Mouse (Mus musculus): ENCODE data around the gene Syne4.

Gene Syne4

DNA sequence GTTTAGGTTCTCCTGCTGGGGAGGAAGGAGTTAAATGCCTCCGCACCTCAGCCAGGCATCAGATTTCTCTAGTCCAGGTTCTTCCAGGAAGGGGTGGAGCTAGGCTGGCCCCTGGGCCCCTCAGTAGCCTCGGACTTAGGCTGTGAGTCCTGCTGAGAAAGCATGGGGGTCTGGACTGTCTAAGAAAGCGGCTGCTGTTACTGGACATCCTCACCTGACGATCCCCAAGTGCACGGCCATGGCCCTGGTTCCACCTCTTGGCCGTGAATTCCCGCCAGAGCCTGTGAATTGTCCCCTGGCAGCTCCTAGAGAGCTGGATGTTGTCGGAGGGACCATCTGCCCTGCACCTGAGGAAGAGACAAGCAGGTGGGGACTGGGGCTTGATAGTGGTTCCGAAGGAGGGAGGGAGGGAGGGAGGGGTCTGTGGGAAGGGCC lies at the start of gene Syne4:
Gene Syne4, plus strand, starts transcription at position 87 of the 435 bp plus-strand sequence.
- no peak for DNase-seq (ENCODE audit: low spot score in 2 of 2)

DNA sequence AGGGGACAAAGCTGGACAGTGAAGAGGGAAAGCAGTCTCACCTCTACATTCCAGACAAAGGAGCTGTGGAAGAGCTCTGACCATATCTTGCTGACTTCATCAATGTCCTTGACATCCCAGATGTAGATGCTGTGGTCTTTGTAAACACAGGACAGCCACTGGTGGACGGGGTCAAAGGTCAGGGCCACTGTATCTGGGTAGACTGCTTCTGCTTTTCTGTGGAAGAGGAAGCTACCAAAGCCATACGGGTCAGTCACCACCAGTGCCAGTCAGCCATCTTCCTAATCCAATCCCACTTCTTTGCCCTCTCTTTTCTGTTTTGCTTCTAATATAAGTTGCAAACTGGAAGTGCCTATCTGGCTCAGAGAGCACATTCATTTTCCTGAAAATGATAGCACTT lies 49.6 kb upstream of the Syne4 start:
- DNase-seq (ENCODE audit: low spot score in 2 of 2): no peak

DNA sequence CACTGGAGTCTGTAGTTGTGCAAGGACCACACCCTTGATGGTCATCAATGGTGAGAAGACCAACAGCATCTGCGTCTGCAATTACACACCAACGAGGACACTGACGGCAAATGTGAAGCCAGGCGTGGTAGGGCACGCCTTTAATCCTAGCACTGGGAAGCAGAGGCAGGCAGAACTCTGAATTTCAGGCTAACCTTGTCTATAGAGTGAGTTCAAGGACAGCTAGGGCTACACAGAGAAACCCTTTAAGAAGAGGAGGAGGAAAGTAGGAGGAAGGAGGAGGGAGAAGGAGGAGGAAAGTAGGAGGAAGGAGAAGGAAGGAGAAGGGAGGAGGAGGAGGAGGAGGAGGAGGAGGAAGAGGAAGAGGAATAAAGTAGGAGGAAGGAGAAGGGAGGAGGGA lies 49.1 kb upstream of the Syne4 start:
- DNase-seq (ENCODE audit: low spot score in 2 of 2): no peak

DNA sequence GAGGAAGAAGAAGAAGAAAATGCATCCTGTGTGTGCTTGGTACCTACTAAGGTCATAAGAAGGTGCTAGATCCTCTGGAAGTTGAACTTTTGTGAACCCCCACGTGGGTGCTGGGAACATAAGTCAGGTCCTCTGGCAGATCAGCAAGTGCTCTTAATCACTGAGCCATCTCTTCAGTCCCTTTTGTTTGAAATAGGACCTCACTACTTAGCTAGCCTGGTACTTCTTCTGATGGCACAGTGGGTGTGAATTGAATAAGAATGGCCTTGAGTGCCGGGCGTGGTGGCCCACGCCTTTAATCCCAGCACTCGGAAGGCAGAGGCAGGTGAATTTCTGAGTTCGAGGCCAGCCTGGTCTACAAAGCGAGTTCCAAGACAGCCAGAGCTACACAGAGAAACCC lies 48.7 kb upstream of the Syne4 start:
- no peak for DNase-seq (ENCODE audit: low spot score in 2 of 2)

DNA sequence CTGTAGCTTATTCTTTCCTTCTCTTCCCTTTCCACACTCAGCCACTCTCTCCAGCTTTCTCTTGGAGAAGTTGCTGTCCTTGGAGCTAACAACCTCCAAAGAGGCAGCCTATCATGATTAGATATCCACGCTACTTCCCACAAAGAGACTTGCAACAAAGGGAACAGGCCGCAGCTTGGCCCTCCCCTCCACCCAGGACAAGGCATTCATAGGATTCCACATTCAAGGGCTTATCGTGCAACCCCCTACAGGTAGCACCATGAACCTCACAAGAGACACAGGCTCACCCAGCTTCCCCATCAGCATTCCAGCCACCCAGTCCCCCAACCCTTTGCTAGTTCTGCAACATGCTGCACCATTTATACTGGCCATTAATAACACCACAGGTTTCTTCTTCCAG lies 47.8 kb upstream of the Syne4 start:
- DNase-seq (ENCODE audit: low spot score in 2 of 2): no peak

DNA sequence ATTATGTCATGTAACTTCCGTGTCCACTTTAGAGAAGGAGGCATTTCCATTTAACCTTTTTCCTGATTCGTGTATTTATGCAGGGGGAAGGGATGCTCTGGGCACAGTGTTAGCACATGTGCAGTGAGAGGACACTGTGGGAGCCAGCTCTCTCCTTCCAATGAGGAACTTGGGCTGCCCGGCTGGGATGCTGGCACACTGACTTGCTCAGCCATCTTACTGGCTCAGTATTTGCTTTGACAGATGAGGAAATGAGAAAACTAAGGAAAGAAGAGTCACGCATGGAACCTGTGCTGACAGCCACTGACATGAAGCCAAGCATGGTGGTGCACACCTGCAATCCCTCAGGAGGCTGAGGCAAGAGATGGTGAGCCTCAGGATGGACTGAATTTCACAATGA lies 45.0 kb upstream of the Syne4 start:
- no peak for DNase-seq (ENCODE audit: low spot score in 2 of 2)

DNA sequence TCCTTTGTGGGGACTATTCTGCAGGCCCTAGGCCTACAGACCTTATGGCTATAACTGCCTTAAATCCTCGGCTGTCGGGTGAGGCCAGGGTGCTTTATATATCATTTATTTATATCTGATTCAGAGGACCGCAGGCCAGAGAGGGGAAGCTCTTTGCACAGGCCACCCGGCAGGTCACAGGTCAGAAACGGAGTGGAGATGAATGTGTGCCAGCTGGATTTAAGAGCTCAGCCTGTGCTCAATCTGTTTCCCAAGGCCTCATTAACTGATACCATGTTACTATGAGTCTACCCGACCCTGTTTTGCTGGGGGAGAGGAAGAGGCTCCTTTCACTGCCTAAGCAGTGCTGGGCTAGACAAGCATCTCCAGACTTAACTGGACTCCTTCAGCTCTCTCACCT lies 40.2 kb upstream of the Syne4 start:
- DNase-seq (ENCODE audit: low spot score in 2 of 2): no peak

DNA sequence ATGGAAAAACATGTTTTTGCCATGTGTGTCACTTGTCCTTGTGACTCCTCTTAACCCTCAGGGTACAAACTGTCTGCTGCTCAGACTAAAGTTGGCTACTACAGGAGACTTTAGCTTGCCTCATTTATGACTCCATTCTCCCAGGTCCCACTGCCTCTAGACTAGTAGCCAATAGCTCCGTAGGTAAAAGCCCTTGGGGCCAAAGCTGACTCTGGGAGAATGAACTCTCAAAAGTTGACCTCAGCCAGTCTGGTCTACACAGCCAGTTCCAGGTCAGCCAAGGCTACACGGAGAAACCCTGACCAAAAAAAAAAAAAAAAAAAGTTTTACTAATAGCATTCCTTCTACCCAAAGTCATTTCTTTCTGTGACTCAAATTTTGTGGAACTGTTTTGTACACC lies 35.7 kb upstream of the Syne4 start:
- DNase-seq (ENCODE audit: low spot score in 2 of 2): no peak

DNA sequence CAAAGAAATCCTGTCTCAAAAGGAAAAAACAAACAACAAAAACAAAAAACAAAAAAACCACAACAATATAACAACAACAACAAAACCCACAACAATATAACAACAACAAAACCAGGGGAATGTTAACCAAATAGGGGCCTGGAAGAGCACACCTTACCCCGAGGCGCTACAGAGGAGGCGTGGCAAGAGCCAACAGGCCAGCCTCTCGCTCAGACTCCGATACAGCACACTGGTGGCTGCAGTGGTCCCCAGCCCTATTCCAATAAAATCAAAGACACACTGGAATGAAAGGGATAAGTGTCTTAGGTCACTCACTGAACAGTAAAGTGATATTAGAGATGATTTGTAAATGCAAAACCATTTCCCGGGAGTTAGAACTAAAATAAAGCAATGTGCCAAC lies 35.1 kb upstream of the Syne4 start:
- DNase-seq (ENCODE audit: low spot score in 2 of 2): no peak

DNA sequence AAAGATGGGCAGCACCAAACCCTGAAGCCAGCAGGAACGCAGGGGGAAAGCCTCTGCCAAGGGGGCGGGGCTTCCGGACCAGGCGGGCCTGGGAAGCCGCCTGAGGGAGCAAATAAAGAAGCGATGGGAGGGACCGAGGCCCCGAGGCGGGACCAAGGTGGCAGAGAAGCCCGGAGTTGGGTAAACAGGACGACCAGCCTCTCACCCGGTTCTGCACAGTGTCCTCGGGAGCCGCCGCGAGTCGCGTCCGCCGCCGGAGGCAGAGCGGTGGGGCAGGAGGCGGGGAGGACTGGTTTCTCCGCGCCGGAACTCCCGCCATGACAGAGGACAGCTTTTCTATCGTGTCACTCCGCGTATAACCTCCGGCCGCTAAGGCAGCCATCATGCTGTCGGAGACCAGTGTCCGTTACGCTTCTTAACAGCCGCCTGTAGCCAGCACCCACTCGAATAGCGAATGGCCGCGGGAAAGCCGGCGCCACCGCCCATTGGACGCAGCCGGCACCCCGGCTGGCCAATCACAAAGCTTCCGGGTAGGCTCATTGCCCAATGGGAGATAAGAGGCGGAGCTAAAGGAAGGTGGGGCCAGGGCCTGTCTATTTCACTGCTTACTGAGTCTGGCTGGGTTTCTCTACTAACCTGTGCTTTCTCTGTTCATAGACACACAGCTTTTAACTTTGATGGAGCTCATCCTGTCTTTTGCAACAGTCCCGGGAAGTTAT lies 34.5 kb upstream of the Syne4 start, which contains the start of the genes Thap8 and Wdr62:
Gene Thap8, plus strand, starts transcription at position 144 of the 719 bp plus-strand sequence.
Gene Wdr62, minus strand, starts transcription at position 469 of the 719 bp plus-strand sequence.
- peak; percentile 79 to 89 for DNase-seq (ENCODE audit: low spot score in 2 of 2)

DNA sequence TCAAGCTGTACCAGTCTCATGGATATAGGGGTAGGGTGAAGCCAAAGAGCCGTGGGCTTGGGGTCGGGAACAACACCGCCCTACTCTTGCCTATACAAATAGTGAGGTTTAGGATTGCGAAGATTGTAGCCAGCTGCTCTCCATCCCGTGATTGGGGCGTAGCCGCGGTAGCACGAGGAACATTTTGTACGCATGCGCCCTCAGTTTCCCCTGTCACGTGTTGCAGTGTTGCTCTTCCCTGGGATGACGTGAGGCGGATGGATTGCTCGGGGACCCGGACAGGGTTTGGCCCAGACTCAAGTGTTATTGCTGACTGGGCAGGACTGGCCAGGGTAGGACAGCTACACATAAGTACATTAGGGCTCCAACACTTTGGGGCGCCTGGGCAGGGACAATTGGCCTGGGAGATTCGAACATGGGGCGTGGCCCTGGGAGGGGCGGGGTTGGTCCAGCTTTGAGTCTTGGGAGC lies 33.9 kb upstream of the Syne4 start:
- peak; percentile 85 to 87 for DNase-seq (ENCODE audit: low spot score in 2 of 2)

DNA sequence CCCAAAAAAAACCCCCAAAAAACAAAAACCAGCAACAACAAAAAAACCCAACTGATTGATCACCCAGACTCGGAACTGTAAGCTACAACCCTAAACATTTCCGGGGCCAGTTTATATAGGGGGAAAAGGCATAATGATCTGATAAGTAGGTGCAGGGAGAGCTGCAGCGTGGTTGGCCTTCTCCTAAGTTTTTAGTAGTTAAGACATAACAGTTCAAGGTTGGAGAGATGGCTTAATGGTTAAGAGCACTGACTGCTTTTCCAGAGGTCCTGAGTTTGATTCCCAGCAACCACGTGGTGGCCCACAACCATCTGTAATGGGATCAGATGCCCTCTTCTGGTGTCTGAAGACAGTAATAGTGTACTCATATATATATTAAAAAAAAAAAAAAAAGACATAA lies 33.1 kb upstream of the Syne4 start:
- no peak for DNase-seq (ENCODE audit: low spot score in 2 of 2)

DNA sequence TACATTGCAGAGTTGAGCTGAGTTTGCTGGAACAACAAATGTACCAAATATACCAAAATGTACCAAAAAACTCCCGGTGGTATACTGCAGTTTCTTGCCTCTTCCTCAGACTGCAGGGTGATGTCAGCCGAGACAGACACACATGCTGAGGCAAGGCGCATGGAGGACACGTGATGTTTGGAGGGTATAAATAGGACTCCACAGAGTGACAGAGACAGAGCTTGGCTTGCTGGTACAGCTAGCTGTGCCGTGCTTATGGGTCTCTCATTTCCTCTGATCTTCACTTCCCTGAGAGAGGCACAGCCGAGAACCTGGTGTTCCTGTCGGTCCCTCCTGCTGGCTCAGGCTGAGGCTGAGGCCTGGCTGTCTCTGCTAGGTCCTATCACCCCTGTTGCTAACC lies 31.9 kb upstream of the Syne4 start:
- no peak for DNase-seq (ENCODE audit: low spot score in 2 of 2)

DNA sequence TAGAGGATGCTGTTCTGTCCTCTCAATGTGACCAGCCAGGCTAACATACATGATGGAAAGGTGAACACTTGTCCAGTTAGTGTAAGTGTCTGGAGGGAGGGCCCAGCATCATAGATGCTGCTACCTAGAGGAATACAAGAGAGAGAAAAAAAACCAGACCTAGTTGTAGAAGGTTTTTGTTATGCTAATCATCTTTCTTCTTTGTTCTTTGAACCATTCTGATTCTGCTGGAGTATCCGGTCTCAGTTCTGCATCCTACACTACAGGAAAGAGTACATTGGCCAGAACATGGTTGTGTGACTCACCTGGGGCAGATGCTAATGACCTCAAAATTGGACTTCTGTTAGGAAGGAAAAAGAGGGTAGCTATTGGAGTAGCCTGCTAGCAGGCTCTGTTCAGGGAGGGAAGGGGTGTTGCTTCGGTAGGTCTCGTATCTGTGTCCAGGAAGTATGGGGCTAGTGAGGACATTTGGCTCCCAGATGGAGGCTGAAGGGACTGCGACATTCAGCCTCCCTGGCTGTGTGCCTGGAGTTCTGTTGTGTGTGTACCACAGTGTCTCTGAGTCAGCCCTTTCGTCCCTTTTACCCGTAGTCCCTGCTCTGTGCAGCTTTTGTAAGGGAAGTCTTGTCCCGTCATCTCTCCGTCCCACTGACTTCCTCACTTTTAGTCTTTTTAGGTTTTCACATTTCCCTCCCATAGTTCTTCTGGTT lies 27.8 kb upstream of the Syne4 start:
- no peak for DNase-seq (ENCODE audit: low spot score in 2 of 2)

DNA sequence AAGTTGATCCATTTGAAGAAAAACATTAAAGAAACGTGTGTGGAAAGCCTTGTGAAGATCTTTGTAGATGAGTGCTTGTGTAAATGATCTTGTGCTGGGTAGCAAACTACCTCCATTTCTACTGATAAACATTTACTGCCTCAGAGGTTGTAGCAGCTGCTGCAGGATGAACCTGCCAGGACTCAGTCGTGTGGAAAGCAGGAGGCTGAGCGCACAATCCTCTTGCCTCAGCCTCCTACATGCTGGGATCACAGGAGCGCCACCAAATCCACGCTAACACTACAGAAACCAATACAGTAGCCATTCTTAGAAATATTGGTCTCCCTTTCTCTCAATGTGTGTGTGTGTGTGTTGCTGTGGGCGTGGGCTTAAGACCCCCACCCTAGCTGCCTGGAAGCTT lies 26.6 kb upstream of the Syne4 start:
- no peak for DNase-seq (ENCODE audit: low spot score in 2 of 2)

DNA sequence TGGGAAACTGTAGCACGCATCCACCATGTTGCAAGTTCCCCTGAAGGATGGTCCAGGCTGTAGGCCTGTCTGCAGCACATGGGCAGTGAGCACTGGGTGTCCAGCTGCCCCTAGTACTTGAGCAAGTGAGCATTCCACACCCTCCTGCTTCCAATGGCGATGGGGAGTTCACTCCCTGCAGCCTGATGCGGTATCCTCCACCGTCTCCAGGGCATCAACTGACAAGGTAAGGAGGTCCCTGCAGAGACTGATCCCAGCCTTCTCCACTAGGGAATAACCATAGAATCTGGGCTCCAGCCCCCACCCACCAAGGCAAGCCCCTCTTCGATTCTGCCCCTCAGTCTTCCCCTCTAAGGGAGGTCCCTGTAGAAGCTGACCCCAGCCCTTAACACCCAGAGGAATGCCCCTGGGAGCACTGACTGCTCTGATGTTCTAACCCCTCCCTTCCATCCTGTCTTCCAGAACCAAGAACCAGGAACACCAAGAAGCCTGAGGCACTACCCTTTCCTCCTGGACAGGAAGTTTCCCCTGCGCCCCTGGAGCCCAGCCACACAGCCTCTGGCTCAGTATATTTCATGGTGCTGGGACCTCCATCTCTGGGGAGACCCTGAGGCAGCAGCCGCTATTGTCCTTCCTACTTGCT lies 25.4 kb upstream of the Syne4 start:
- no peak for DNase-seq (ENCODE audit: low spot score in 2 of 2)

DNA sequence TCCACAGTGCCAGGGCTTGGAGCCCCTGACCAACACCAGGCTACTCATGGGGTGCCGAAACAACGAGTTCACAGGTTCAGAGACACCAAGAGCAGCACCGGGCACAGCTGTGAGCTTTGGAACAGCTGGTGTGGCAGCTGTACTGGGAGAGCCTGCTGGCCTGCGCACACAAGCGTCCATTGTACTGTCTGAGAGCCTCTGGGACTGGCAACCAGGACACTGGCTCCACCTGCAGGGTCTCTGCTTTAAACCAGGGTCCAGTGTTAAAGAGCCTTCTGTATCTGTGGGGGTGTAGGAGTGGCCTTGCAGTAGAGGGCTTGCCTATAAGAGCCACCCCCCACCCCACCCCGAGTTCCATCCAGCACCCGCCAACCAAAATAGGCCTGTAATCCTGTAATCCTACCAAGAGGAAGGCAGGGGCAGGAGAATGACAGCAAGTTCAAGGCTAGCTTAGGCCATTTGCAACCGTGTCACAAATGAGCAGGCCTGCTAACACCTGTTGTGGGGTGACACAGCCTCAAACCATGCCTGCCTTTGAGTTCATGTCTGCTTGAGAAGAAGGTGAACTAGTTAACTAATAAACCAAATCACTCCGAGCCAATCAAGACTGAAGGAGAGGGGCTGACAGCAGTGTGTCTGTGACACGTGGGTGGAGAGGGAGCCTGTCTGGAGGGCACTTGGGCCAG lies 24.8 kb upstream of the Syne4 start:
- peak in 1 of 2 experiments; percentile 60 for DNase-seq (ENCODE audit: low spot score in 2 of 2)

DNA sequence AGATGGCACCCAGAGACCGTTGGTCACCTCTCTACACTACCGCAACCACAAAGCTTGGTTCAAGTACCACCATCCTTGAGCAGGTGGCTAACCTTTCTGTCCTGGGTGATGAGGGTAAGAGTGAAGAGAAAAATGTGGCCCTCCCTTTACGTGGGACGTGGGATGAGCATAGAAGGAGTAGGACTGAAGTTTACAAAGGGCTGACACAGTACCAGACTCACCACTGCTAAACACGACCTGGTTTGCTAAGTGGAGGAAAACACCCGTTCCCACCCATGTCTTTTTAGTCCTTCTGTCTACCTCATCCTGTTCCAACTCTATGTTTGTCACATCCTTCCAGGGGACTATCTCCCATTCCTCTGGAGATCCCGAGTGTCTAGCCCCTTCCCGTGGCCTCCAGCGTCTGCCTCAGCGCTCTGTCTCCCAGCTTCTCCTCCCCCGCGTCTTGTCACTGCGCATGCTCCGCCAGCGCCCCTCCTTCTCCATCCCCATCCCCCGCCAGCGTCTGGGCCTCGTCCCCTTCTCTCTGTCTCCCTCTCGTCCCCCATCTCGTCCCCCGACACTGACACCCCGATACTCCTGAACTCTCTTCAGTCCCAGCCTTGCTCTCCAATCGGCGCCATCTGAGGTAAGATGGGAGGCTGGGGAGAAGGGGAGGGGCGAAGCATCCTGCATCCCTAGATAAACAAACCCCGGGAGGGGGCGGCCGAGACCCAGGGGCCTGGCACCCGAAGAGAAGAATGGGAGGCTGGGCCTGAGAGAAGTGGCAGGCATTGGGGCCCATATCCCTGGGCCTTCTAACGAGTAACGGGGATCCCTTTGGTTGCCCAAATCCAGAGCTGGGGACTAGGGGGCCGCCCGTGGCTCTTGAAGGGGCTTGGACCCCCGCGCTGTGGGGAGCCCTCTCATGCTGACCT lies 23.1 kb upstream of the Syne4 start, which contains the start of gene Clip3:
Gene Clip3, plus strand, starts transcription at position 514 of the 917 bp plus-strand sequence.
- DNase-seq (ENCODE audit: low spot score in 2 of 2): peak; percentile 81 to 86

DNA sequence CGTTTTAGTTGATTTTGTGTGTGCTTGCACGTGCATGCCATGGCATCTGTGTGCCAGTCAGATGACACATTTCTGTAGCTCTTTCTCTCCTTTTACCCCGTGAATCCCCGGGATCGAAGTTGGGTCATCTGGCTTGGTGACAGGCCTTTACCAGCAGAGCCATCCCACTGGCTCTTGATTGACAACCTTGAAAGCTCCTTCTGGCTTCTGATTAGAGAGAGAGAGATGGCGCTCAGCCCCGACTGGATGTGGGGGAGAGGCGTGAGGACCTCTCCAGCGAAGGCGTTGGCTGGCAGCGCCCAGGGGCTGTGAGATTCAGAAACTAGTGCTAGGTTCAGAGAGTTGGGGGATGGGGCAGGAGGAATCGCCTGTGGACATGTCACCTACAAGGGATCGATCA lies 20.8 kb upstream of the Syne4 start:
- DNase-seq (ENCODE audit: low spot score in 2 of 2): no peak

DNA sequence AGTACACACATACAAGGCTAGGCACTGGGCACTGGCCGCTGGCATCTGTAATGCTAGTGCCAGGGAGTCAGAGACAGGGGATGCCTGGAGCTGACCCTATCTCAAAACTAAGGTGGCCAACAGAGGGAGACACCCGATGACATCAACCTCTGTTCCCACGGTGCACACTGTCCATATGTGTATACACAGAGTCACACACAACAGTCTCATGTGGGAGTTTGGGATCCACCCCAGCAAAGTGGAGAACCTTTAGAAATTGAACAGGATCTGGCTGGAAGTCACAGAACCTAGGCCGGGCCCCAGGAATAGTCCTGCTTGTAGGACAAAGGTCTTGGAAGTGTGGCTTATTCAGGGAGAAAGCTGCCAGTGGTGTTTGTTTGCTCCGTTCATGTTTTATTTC lies 20.3 kb upstream of the Syne4 start:
- no peak for DNase-seq (ENCODE audit: low spot score in 2 of 2)

DNA sequence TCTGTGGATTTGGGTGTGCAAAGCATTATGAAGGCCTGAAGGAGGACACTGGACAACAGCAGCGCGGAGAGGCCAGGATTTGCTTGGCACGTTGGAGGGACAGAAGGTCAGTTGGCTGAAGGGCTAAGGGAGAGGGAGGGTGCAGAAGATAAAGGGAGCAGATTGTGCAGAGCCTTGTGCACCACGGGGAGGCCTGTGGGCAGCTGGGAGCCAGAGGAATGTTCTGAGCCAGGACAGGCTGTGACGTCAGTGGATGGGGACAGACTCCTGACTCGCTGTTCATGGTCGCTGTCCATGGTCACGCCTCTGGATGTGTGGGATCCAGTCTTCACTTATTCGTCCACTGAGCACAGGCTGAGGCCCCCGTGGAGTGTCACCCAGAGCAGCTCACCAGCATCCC lies 19.5 kb upstream of the Syne4 start:
- DNase-seq (ENCODE audit: low spot score in 2 of 2): no peak

Measured in frontal cortex, postnatal 10 days (tissue).